Mouse (Mus musculus) ovary, postnatal 36 days (tissue): ENCODE data around the gene Hist2h3b.

Source experiments
- DNase-seq: peaks from one replicate; pipeline ENCODE4 v3.0.0; 2022; ENCODE audit warnings: low spot score, mixed read lengths

Gene Hist2h3b

GRCm38 (mm10) chr3:96299562-96299961 is 31.1 kb downstream of the Hist2h3b start:
- DNase-seq = no peak

DNA sequence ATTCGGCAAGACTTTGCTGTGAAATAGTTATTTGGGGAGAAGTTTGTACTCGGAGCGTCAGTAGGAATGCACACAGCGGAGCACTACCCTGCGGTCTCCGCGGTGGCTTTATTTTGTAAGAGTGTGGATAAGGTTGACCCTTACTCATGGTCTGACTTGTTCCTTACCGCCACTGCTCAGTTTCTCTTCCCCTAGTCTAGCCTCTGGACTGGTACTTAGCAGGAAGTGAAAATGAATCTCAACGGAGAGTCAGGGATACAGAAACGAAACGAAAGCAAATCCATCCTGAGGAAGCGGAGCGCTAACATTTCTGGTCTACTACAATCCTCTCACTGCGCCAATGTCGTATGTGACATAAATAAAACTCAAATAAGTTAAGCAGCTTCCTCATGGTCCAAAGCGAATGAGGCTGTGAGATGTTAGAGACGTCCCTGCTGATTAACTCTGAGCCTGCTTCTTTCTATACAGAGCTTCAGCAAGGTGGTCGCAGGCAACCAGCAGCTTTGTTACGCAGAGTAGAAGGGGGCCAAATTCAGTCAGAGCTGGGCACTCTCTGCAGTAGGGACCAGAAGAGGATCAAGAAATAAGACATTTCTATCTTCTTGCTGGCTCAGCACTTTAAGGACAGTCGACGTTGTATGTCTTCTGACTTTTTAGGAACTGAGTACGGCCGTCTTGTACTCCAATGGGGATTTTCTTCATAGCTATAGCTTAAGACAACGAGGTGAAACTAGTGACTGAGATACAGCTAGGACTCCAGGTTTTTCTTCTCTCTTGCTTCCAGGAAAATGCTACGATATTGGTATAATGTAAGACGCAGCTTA is 32.5 kb downstream of the Hist2h3b start:
- no peak for DNase-seq

- no peak for DNase-seq
Measured at GRCm38 (mm10) chr3:96302076-96302475, 33.6 kb downstream of the Hist2h3b start.

DNA sequence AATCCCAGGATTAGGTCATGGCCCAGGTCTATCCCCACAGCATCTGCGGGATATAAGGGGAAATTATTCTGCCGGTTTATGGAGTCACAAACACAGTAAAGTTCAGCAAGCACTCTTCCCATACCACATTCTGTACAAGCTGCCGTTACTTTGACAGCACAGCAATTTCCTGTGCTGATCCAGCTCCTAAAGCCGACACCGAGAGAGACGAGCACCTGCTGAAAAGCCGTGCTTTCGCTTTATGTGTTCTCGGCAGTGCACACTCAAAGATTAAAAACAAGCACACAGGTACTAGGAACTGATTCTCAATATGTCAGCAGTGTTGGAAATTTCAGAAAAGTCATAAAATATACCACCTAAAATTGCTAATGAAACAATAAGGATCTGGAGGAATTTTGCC is 38.1 kb downstream of the Hist2h3b start:
- DNase-seq = no peak

GRCm38 (mm10) chr3:96309441-96309840 is 41.0 kb downstream of the Hist2h3b start:
- no peak for DNase-seq

DNA sequence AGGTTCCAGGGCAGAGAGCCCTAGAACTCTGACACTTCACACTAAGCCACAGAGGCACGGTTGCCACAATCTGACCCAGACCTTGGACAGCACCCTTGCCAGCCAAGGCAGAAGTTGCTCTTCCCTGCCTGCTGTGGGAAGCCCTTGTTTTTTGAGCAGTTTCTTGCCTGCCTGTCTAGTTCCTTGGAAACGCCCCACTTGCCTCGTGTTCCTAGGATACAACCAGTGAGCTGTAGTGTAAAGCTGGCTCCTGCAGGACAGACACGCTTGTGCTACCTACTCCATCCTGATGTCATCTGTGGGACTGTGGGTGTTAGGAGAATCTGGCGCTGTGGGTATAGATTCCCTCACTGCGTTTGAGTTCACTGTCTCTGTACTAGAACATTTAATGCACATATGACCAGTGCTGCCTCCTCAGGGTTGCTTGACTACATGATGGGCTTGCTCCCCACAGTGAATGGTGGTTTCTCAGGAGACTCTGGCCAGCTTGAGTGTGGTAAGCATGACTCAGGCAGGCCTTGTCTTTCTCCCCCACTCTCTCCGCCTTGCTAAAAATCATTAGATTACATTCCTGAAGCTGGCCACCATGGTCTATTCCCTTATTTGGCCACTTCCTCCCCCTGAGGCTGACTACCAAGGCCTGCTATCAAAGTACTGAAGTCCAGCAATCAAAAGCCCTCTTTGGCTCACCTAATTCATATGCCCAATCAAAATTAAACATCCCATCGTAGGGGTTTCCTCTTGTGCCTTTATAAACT is 44.1 kb downstream of the Hist2h3b start:
- DNase-seq = no peak
